Mouse (Mus musculus): ENCODE results near the gene Dip2b. TPM values are rescaled to one million over a fixed set of nuclear protein-coding genes. Genes with fewer than 3 reads are reported as not detected.

The Dip2b gene
- total and polyA plus RNA-seq, 3 experiments, result 13.9 to 68.9 (median 15.4) TPM

- H3K9ac ChIP-seq (ENCODE audit: control insufficient read depth, low read depth, low read length, poor library complexity, severe bottlenecking), result no peak overlapping the region
- H3K4me1 ChIP-seq (ENCODE audit: control insufficient read depth in 1 of 2, insufficient read depth in 2 of 2, low read length in 2 of 2), result peaks cover 7 to 33% of the 10 kb centered on the region in 2 experiments
- no peak for DNase-seq (ENCODE audit: low read depth, low spot score)
- no peak overlapping the region for H3K27ac ChIP-seq (ENCODE audit: control insufficient read depth, low read depth, low read length)
- no peaks in the 10 kb centered on the region for H3K27me3 ChIP-seq (ENCODE audit: control insufficient read depth in 1 of 2, insufficient read depth in 2 of 2, low read length in 2 of 2)
- no peak for TF ChIP-seq JUND (IDR thresholded peaks at IDR 0.05; ENCODE audit: low read depth, low read length)
- TF ChIP-seq SIN3A (IDR thresholded peaks at IDR 0.05; ENCODE audit: low read length), result no peak
- no peak for TF ChIP-seq MAFK (IDR thresholded peaks at IDR 0.05; ENCODE audit: borderline replicate concordance, low read depth, low read length)
- no peak for TF ChIP-seq ZMIZ1 (IDR thresholded peaks at IDR 0.05; ENCODE audit: low read depth, low read length)
- no peak for TF ChIP-seq POLR2AphosphoS2 (IDR thresholded peaks at IDR 0.05; ENCODE audit: low read length)
- no peak for TF ChIP-seq TCF12 (IDR thresholded peaks at IDR 0.05; ENCODE audit: low read depth, low read length)
- no peak for TF ChIP-seq UBTF (IDR thresholded peaks at IDR 0.05; ENCODE audit: borderline replicate concordance, insufficient read depth, low read depth, low read length)
- TF ChIP-seq POLR2A (IDR thresholded peaks at IDR 0.05; ENCODE audit: control insufficient read depth in 1 of 2, insufficient read depth in 1 of 2, low read depth in 1 of 2, low read length in 2 of 2, poor library complexity in 1 of 2), result no peak
- H3K36me3 ChIP-seq (ENCODE audit: control insufficient read depth in 1 of 2, insufficient read depth in 2 of 2, low read length in 2 of 2), result peaks cover 2 to 34% of the 10 kb centered on the region in 2 experiments; a peak in 3 of 4 replicates
- H3K4me3 ChIP-seq (ENCODE audit: control insufficient read depth in 1 of 2, insufficient read depth in 1 of 2, low read depth in 2 of 2, low read length in 2 of 2), result no peak overlapping the region
- H3K9me3 ChIP-seq (replicated peaks; ENCODE audit: insufficient read depth, low read length), result no peaks in the 10 kb centered on the region
- no peaks in the 10 kb centered on the region for H3K79me2 ChIP-seq (ENCODE audit: control insufficient read depth, insufficient read depth, low read length, poor library complexity)
These were observed 145.0 kb downstream of the Dip2b start for GRCm38 (mm10) chr15:100183510-100183909.

- Histone ChIP-seq H3K36me3 (ENCODE audit: control insufficient read depth in 1 of 2, insufficient read depth in 2 of 2, low read length in 2 of 2) (peaks cover 0 to 34% of the 10 kb centered on the region in 2 experiments; a peak in 3 of 4 replicates), H3K9ac (ENCODE audit: control insufficient read depth, low read depth, low read length, poor library complexity, severe bottlenecking) (no peak overlapping the region), H3K27me3 (ENCODE audit: control insufficient read depth in 1 of 2, insufficient read depth in 2 of 2, low read length in 2 of 2) (no peaks in the 10 kb centered on the region), H3K9me3 (replicated peaks; ENCODE audit: insufficient read depth, low read length) (no peaks in the 10 kb centered on the region), H3K4me1 (ENCODE audit: control insufficient read depth in 1 of 2, insufficient read depth in 2 of 2, low read length in 2 of 2) (peaks cover 7 to 33% of the 10 kb centered on the region in 2 experiments), H3K4me3 (ENCODE audit: control insufficient read depth in 1 of 2, insufficient read depth in 1 of 2, low read depth in 2 of 2, low read length in 2 of 2) (no peak overlapping the region), H3K79me2 (ENCODE audit: control insufficient read depth, insufficient read depth, low read length, poor library complexity) (no peaks in the 10 kb centered on the region), H3K27ac (ENCODE audit: control insufficient read depth, low read depth, low read length) (no peak overlapping the region)
- TF ChIP-seq ZNF384 (IDR thresholded peaks at IDR 0.05; ENCODE audit: low read depth, low read length) (peak; percentile 87), POLR2AphosphoS2 (IDR thresholded peaks at IDR 0.05; ENCODE audit: low read length) (no peak), POLR2A (IDR thresholded peaks at IDR 0.05; ENCODE audit: control insufficient read depth in 1 of 2, insufficient read depth in 1 of 2, low read depth in 1 of 2, low read length in 2 of 2, poor library complexity in 1 of 2) (no peak), MAZ (IDR thresholded peaks at IDR 0.05; ENCODE audit: low read depth, low read length) (0 out of 2 replicates have a peak, but pooled peaks have one; percentile 17), NRF1 (IDR thresholded peaks at IDR 0.05; ENCODE audit: insufficient read depth, low read depth, low read length, poor library complexity, severe bottlenecking) (no peak), TBP (IDR thresholded peaks at IDR 0.05; ENCODE audit: low read depth, low read length) (peak; percentile 94), ELF1 (IDR thresholded peaks at IDR 0.05; ENCODE audit: low read depth, low read length) (no peak), MXI1 (IDR thresholded peaks at IDR 0.05; ENCODE audit: low read depth, low read length) (no peak), JUND (IDR thresholded peaks at IDR 0.05; ENCODE audit: low read depth, low read length) (peak; percentile 71; the same call in 1 of the 2 replicates), MYC (IDR thresholded peaks at IDR 0.05; ENCODE audit: low read depth, low read length) (0 out of 2 replicates have a peak, but pooled peaks have one; percentile 30), ZC3H11A (IDR thresholded peaks at IDR 0.05; ENCODE audit: low read depth, low read length) (peak; percentile 16; the same call in 1 of the 2 replicates), TCF12 (IDR thresholded peaks at IDR 0.05; ENCODE audit: low read depth, low read length) (no peak), EP300 (IDR thresholded peaks at IDR 0.05; ENCODE audit: low read depth in 1 of 2, low read length in 2 of 2) (no peak; a peak in 1 of 4 replicates), SMC3 (IDR thresholded peaks at IDR 0.05; ENCODE audit: low read depth, low read length) (peak; percentile 54), CTCF (IDR thresholded peaks at IDR 0.05 in 2 of 3, conservative IDR thresholded peaks at IDR 0.05 in 1 of 3; ENCODE audit: control insufficient read depth in 1 of 3, insufficient read depth in 1 of 3, low read depth in 2 of 3, low read length in 3 of 3, poor library complexity in 1 of 3, severe bottlenecking in 1 of 3) (peak; percentile 66 to 72 (median 69)), KAT2A (conservative IDR thresholded peaks at IDR 0.05; ENCODE audit: low read depth, low read length) (0 out of 2 replicates have a peak, but pooled peaks have one; percentile 13), POLR2AphosphoS5 (IDR thresholded peaks at IDR 0.05; ENCODE audit: borderline replicate concordance, low read depth, low read length) (no peak), GATA1 (IDR thresholded peaks at IDR 0.05; ENCODE audit: low read depth, low read length) (peak; percentile 47; the same call in 1 of the 2 replicates), RAD21 (IDR thresholded peaks at IDR 0.05; ENCODE audit: low read depth, low read length) (peak; percentile 52)
- peak; percentile 79 for DNase-seq (ENCODE audit: low read depth, low spot score)
These were observed 146.5 kb downstream of the Dip2b start for GRCm38 (mm10) chr15:100184821-100185496.
